8 mouse cellular contexts compared by ENCODE assay signal in genomic region chr8:122550234-122550994, GRCm38 (mm10). TPM values are rescaled to one million over a fixed set of nuclear protein-coding genes. Genes with fewer than 3 reads are reported as not detected.
DNase-seq lines count a peak whose midpoint lies in the region; ATAC-seq and TF ChIP-seq lines count a peak whose summit lies in the region.

No protein-coding gene starts in this region.

- H3K4me2 ChIP-seq in forebrain, postnatal 0 days (ENCODE audit: low read depth): peak overlapping the region; percentile 88
- peak overlapping the region; percentile 83 for H3K4me2 ChIP-seq in intestine, embryonic 16.5 days (ENCODE audit: low read depth, low read length)
- peak overlapping the region; percentile 93 for H3K4me2 ChIP-seq in lung, embryonic 14.5 days

- no peaks in the 10 kb centered on the region for H3K4me1 ChIP-seq in forebrain, postnatal 0 days (ENCODE audit: insufficient read depth)
- peaks cover 39% of the 10 kb centered on the region for H3K4me1 ChIP-seq in intestine, embryonic 16.5 days (ENCODE audit: control insufficient read depth, insufficient read depth, low read length)
- peaks cover 18% of the 10 kb centered on the region for H3K4me1 ChIP-seq in lung, embryonic 14.5 days (ENCODE audit: insufficient read depth)

- no peak for TF ChIP-seq CTCF in forebrain, postnatal 0 days (IDR thresholded peaks at IDR 0.05; ENCODE audit: low read depth)
- no peak for TF ChIP-seq CTCF in lung, embryonic 14.5 days (IDR thresholded peaks at IDR 0.05; ENCODE audit: low read depth)

- H3K4me3 ChIP-seq in forebrain, postnatal 0 days (ENCODE audit: low read depth, low read length): peak overlapping the region; percentile 54
- H3K4me3 ChIP-seq in intestine, embryonic 16.5 days (ENCODE audit: low read length): peak overlapping the region; percentile 71
- peak overlapping the region; percentile 82 for H3K4me3 ChIP-seq in lung, embryonic 14.5 days (ENCODE audit: low read depth, low read length)

- 6% methylated on average over 46 of the region's 52 CpGs for WGBS in forebrain, postnatal 0 days
- 3% methylated on average over 50 of the region's 52 CpGs for WGBS in intestine, embryonic 16.5 days
- 2% methylated on average over 52 of the region's 52 CpGs for WGBS in lung, embryonic 14.5 days

- peak overlapping the region; percentile 56 for H3K9ac ChIP-seq in forebrain, postnatal 0 days
- H3K9ac ChIP-seq in intestine, embryonic 16.5 days (ENCODE audit: low read depth, low read length): peak overlapping the region; percentile 85
- H3K9ac ChIP-seq in lung, embryonic 14.5 days: peak overlapping the region; percentile 94

- no peaks in the 10 kb centered on the region for H3K9me3 ChIP-seq in forebrain, postnatal 0 days (ENCODE audit: low read length)
- H3K9me3 ChIP-seq in intestine, embryonic 16.5 days (ENCODE audit: control insufficient read depth, low read length): no peaks in the 10 kb centered on the region
- no peaks in the 10 kb centered on the region for H3K9me3 ChIP-seq in lung, embryonic 14.5 days (ENCODE audit: low read depth, low read length)

- ATAC-seq in forebrain, postnatal 0 days: 0 out of 2 replicates have a peak, but pooled peaks have one; percentile 16
- peak; percentile 41 for ATAC-seq in intestine, embryonic 16.5 days
- peak; percentile 50 for ATAC-seq in lung, embryonic 14.5 days (ENCODE audit: insufficient read depth)

- H3K27me3 ChIP-seq in forebrain, postnatal 0 days (ENCODE audit: insufficient read depth, low read length): peaks cover 15% of the 10 kb centered on the region
- no peaks in the 10 kb centered on the region for H3K27me3 ChIP-seq in intestine, embryonic 16.5 days (replicated peaks; ENCODE audit: control insufficient read depth, insufficient read depth, low read length)
- H3K27me3 ChIP-seq in lung, embryonic 14.5 days (ENCODE audit: insufficient read depth, low read length): no peaks in the 10 kb centered on the region

- no peak overlapping the region; the same call in 1 of the 2 replicates for H3K27ac ChIP-seq in forebrain, postnatal 0 days (ENCODE audit: low read depth, low read length)
- H3K27ac ChIP-seq in intestine, embryonic 16.5 days (ENCODE audit: low read length): peak overlapping the region; percentile 89
- H3K27ac ChIP-seq in lung, embryonic 14.5 days (ENCODE audit: low read depth): peak overlapping the region; percentile 92

- peak; percentile 96 for DNase-seq in heart, adult 11 months
- DNase-seq in heart, adult 8-10 months (ENCODE audit: low spot score): no peak
- DNase-seq in adrenal gland, postnatal 25 days: peak; percentile 64
- DNase-seq in forebrain, postnatal 0 days: peak; percentile 35
- DNase-seq in lung, embryonic 14.5 days: peak; percentile 78
- DNase-seq in spleen, postnatal 10 days (ENCODE audit: low spot score in 2 of 2): peak; percentile 59 to 69
- no peak for DNase-seq in c-Kit-positive CD71-positive TER-119-positive erythroid progenitor cells, embryonic 14.5 days (ENCODE audit: low spot score)

- no peaks in the 10 kb centered on the region for H3K36me3 ChIP-seq in forebrain, postnatal 0 days (ENCODE audit: insufficient read depth)
- H3K36me3 ChIP-seq in intestine, embryonic 16.5 days (ENCODE audit: control insufficient read depth, insufficient read depth, low read length): no peaks in the 10 kb centered on the region
- H3K36me3 ChIP-seq in lung, embryonic 14.5 days (ENCODE audit: insufficient read depth): 0 out of 2 replicates have a peak, but pooled peaks cover 6% of the 10 kb centered on the region

RNA-seq across cellular contexts. Expression of gene Piezo1, which starts 0.7 kb away (rescaled TPM):
- 10 to 100 TPM; 13.2 to 17.4 (median 13.7) TPM for total RNA-seq in heart, adult 8-10 months (2022)
- 18.3 and 20.1 TPM in 2 replicates for total RNA-seq in adrenal gland, postnatal 25 days (2021)
- 11.6 and 15.1 TPM in 2 replicates for total RNA-seq in forebrain, postnatal 0 days (2014; rRNA removed)
- 1.2 and 1.4 TPM in 2 replicates for polyA plus RNA-seq in forebrain, postnatal 0 days (2015; fragmentation: Nextera tagmentation; extraction: Ambion mirVana)
- polyA plus RNA-seq in intestine, embryonic 16.5 days (2015; fragmentation: Nextera tagmentation; extraction: Ambion mirVana): 9.8 and 11.3 TPM in 2 replicates
- polyA plus RNA-seq in lung, embryonic 14.5 days (2014; fragmentation: Nextera tagmentation; extraction: Ambion mirVana): 26.6 and 27.7 TPM in 2 replicates

RNA-seq across cellular contexts. Expression of gene Cdt1, which starts 17.4 kb away (rescaled TPM):
- 1 to 10 TPM; 1.9 to 2.4 (median 2.2) TPM for total RNA-seq in heart, adult 8-10 months (2022)
- 12.5 and 17.7 TPM in 2 replicates for total RNA-seq in adrenal gland, postnatal 25 days (2021)
- 11.5 and 14.9 TPM in 2 replicates for total RNA-seq in forebrain, postnatal 0 days (2014; rRNA removed)
- polyA plus RNA-seq in forebrain, postnatal 0 days (2015; fragmentation: Nextera tagmentation; extraction: Ambion mirVana): 6.1 and 6.5 TPM in 2 replicates
- 36.2 and 40.0 TPM in 2 replicates for polyA plus RNA-seq in intestine, embryonic 16.5 days (2015; fragmentation: Nextera tagmentation; extraction: Ambion mirVana)
- polyA plus RNA-seq in lung, embryonic 14.5 days (2014; fragmentation: Nextera tagmentation; extraction: Ambion mirVana): 47.1 and 50.3 TPM in 2 replicates

RNA-seq across cellular contexts. Expression of gene Aprt, which starts 26.3 kb away (rescaled TPM):
- 10 to 100 TPM; 39.5 to 50.6 (median 44.3) TPM for total RNA-seq in heart, adult 8-10 months (2022)
- 50.6 and 66.4 TPM in 2 replicates for total RNA-seq in adrenal gland, postnatal 25 days (2021)
- 132 and 163 TPM in 2 replicates for total RNA-seq in forebrain, postnatal 0 days (2014; rRNA removed)
- polyA plus RNA-seq in forebrain, postnatal 0 days (2015; fragmentation: Nextera tagmentation; extraction: Ambion mirVana): 226 and 260 TPM in 2 replicates
- polyA plus RNA-seq in intestine, embryonic 16.5 days (2015; fragmentation: Nextera tagmentation; extraction: Ambion mirVana): 736 and 778 TPM in 2 replicates
- 338 and 366 TPM in 2 replicates for polyA plus RNA-seq in lung, embryonic 14.5 days (2014; fragmentation: Nextera tagmentation; extraction: Ambion mirVana)

Comparison
In these comparisons a context has a peak if more than half of its experiments do, and no peak if none do; other contexts are left out.
1. DNase-seq: peak in heart, adult 11 months (single experiment), adrenal gland, postnatal 25 days (single experiment), forebrain, postnatal 0 days (single experiment), lung, embryonic 14.5 days (single experiment) and spleen, postnatal 10 days (2 of 2); none in heart, adult 8-10 months (single experiment) and c-Kit-positive CD71-positive TER-119-positive erythroid progenitor cells, embryonic 14.5 days (single experiment).
2. Peak in every context shown above with its lines, with median percentiles within 50 percentile points of each other: ATAC-seq, H3K4me2 ChIP-seq, H3K4me3 ChIP-seq and H3K9ac ChIP-seq.